Mouse (Mus musculus): ENCODE measurements around the gene Itgb2.
A peak's percentile ranks its signal among the peaks of the same experiment; 100 is the strongest.

GRCm38 (mm10) chr10:77604111-77604510 lies 74.1 kb downstream of the Itgb2 start:
- no peak for TF ChIP-seq EP300 (IDR thresholded peaks at IDR 0.05; ENCODE audit: low read depth)
- TF ChIP-seq CTCF (IDR thresholded peaks at IDR 0.05; ENCODE audit: low read depth), result peak; percentile 73
